Mouse (Mus musculus): ENCODE measurements at regions not wholly inside any gene's neighbourhood (a gene's known extent, or its start where the extent isn't known, plus 50 kb on each side); places are given as distances from the start of the nearest gene placed in this dataset.

- TF ChIP-seq CTCF (IDR thresholded peaks at IDR 0.05; ENCODE audit: extremely low read depth, insufficient read length, insufficient replicate concordance, low read depth, low read length) (no peak), POLR2A (IDR thresholded peaks at IDR 0.05; ENCODE audit: low read depth, low read length) (no peak)
Observed at GRCm38 (mm10) chr5:120324111-120324510, 107.4 kb upstream of the Lhx5 start.

Data from small intestine, adult 2 months (tissue).